Mouse (Mus musculus) midbrain, embryonic 12.5 days (tissue): ENCODE measurements around the gene Tspan1. TPM values are rescaled to one million over a fixed set of nuclear protein-coding genes. Genes with fewer than 3 reads are reported as not detected.

ENCODE experiments used
- polyA plus RNA-seq: library from polyadenylated mRNA; unstranded; fragments of >200 nt; fragmentation: Nextera tagmentation; extraction: Ambion mirVana; gene quantifications from 2 replicates; pipeline ENCODE4 v1.2.1, GENCODE M21; 2016

Tspan1 gene
- polyA plus RNA-seq, 1 experiment from 2014 or later, result 0.09 TPM

Other genes with a start within 250 kb of the Tspan1 start
- gene Dmbx1, start 227.7 kb downstream of the Tspan1 start, polyA plus RNA-seq, result 18.2 and 18.3 TPM in 2 replicates
- gene Faah, start 149.7 kb downstream of the Tspan1 start, polyA plus RNA-seq, result 4.5 and 5.5 TPM in 2 replicates
- 20.4 and 20.7 TPM in 2 replicates for gene Nsun4, start 113.7 kb downstream of the Tspan1 start, polyA plus RNA-seq
- 371 and 380 TPM in 2 replicates for gene Uqcrh, start 92.5 kb downstream of the Tspan1 start, polyA plus RNA-seq
- gene Lrrc41, start 92.3 kb downstream of the Tspan1 start, polyA plus RNA-seq, result 69.6 and 71.2 TPM in 2 replicates
- 44.8 and 46.5 TPM in 2 replicates for gene Rad54l, start 43.9 kb downstream of the Tspan1 start, polyA plus RNA-seq
- gene Pomgnt1, start 43.8 kb downstream of the Tspan1 start, polyA plus RNA-seq, result 60.9 and 67.9 TPM in 2 replicates
- 1.8 and 1.9 TPM in 2 replicates for gene Lurap1, start 16.3 kb downstream of the Tspan1 start, polyA plus RNA-seq
- gene 1700042G07Rik, start 5.8 kb upstream of the Tspan1 start, polyA plus RNA-seq, result not detected in 2 replicates
- gene Gm49337, start 5.8 kb upstream of the Tspan1 start, polyA plus RNA-seq, result 0.13 TPM in 1 of 2 replicates, not detected in the other
- 117 and 127 TPM in 2 replicates for gene Pik3r3, start 54.0 kb upstream of the Tspan1 start, polyA plus RNA-seq